Mouse (Mus musculus) hematopoietic stem cell, adult 5-6 weeks (primary cell): Measurements from ENCODE around the gene Agfg2. TPM values are rescaled to one million over a fixed set of nuclear protein-coding genes. Genes with fewer than 3 reads are reported as not detected.

Experiments
- total RNA-seq: library from RNA; stranded (forward); fragments of 172-1452, 232-1000 nt; gene quantifications from 2 replicates; pipeline ENCODE4 v1.2.3, GENCODE M21; 2017

Gene Agfg2
- total RNA-seq, 1 experiment from 2014 or later: 8.4 TPM

Other genes starting within 250 kb of the Agfg2 start
- 0.35 and 0.50 TPM in 2 replicates for gene Zan, start 207.7 kb downstream of the Agfg2 start, total RNA-seq
- gene Pop7, start 182.2 kb downstream of the Agfg2 start, total RNA-seq: 22.0 and 22.1 TPM in 2 replicates
- 13.4 and 16.3 TPM in 2 replicates for gene Gigyf1, start 166.2 kb downstream of the Agfg2 start, total RNA-seq
- not detected in 2 replicates for gene Epo, start 151.5 kb downstream of the Agfg2 start, total RNA-seq
- gene Gnb2, start 151.2 kb downstream of the Agfg2 start, total RNA-seq: 147 and 171 TPM in 2 replicates
- not detected in 2 replicates for gene Actl6b, start 131.2 kb downstream of the Agfg2 start, total RNA-seq
- 39.0 and 50.7 TPM in 2 replicates for gene Tfr2, start 114.9 kb downstream of the Agfg2 start, total RNA-seq
- 8.3 and 10.3 TPM in 2 replicates for gene Mospd3, start 83.7 kb downstream of the Agfg2 start, total RNA-seq
- not detected in 2 replicates for gene Pcolce, start 70.9 kb downstream of the Agfg2 start, total RNA-seq
- not detected in 2 replicates for gene Fbxo24, start 55.7 kb downstream of the Agfg2 start, total RNA-seq
- 26.4 and 43.3 TPM in 2 replicates for gene Lrch4, start 55.6 kb downstream of the Agfg2 start, total RNA-seq
- 4.0 and 6.4 TPM in 2 replicates for gene Gm20605, start 55.6 kb downstream of the Agfg2 start, total RNA-seq
- gene Sap25, start 43.4 kb downstream of the Agfg2 start, total RNA-seq: 8.6 and 12.9 TPM in 2 replicates
- gene Irs3, start 39.0 kb downstream of the Agfg2 start, total RNA-seq: not detected in 2 replicates
- gene Nyap1, start 56.9 kb upstream of the Agfg2 start, total RNA-seq: 0.05 and 0.25 TPM in 2 replicates
- 61.0 and 67.7 TPM in 2 replicates for gene Tsc22d4, start 61.0 kb upstream of the Agfg2 start, total RNA-seq
- 15.3 and 61.5 TPM in 2 replicates for gene Ppp1r35, start 94.1 kb upstream of the Agfg2 start, total RNA-seq
- 30.4 and 31.8 TPM in 2 replicates for gene Mepce, start 102.9 kb upstream of the Agfg2 start, total RNA-seq
- gene Zcwpw1, start 103.1 kb upstream of the Agfg2 start, total RNA-seq: 21.3 and 27.6 TPM in 2 replicates
- 17.7 and 22.2 TPM in 2 replicates for gene Pilra, start 151.6 kb upstream of the Agfg2 start, total RNA-seq
- gene Pilrb1, start 173.4 kb upstream of the Agfg2 start, total RNA-seq: 6.0 and 12.3 TPM in 2 replicates
- 3.7 and 17.8 TPM in 2 replicates for gene Pilrb2, start 187.1 kb upstream of the Agfg2 start, total RNA-seq
- not detected in 2 replicates for gene Cyp3a13, start 236.9 kb upstream of the Agfg2 start, total RNA-seq